Comparison of ENCODE assay signal across 9 mouse cellular contexts in the genomic region with DNA sequence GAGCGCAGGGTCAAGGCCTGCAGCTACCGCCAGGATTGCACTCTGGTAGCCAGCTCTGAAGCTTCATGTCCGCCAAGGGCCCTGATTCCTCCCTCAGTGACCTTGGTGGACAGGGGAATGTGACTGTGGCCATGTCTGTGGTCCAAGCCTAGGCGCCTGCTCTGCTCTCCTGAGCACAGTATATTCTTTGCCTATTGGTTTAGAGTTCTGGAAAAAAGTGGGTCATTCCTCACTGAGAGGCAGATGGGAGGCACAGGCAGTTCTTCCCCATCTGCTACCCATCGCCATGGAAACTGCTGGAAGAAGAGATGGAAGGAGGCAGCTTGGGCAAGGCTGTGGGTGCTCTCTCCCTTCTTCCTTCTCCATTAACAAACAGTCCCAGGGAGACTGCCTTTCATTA.
DNase-seq lines count a peak whose midpoint lies in the region; ATAC-seq lines count a peak whose summit lies in the region.
"Had no signal": no experiment of that assay in that cellular context is flagged by ENCODE, and none has a peak within 500 bp of the region (broad histone marks: within the 10 kb centered on the region; RNA-seq: fewer than 3 reads in every experiment).

No protein-coding gene starts in this region.

- peaks cover 79% of the 10 kb centered on the region for H3K36me3 ChIP-seq in midbrain, embryonic 12.5 days
- peaks cover 82% of the 10 kb centered on the region for H3K36me3 ChIP-seq in midbrain, embryonic 10.5 days
- H3K36me3 ChIP-seq in hindbrain, embryonic 12.5 days: peaks cover 75% of the 10 kb centered on the region

- no peaks in the 10 kb centered on the region for H3K27me3 ChIP-seq in midbrain, embryonic 12.5 days
- no peaks in the 10 kb centered on the region for H3K27me3 ChIP-seq in midbrain, embryonic 10.5 days (ENCODE audit: low read depth, poor library complexity, severe bottlenecking)
- no peaks in the 10 kb centered on the region for H3K27me3 ChIP-seq in hindbrain, embryonic 12.5 days

- no peak overlapping the region for H3K4me3 ChIP-seq in midbrain, embryonic 12.5 days
- no peak overlapping the region for H3K4me3 ChIP-seq in midbrain, embryonic 10.5 days
- no peak overlapping the region for H3K4me3 ChIP-seq in hindbrain, embryonic 12.5 days

- no peaks in the 10 kb centered on the region for H3K9me3 ChIP-seq in midbrain, embryonic 12.5 days
- H3K9me3 ChIP-seq in midbrain, embryonic 10.5 days (replicated peaks): no peaks in the 10 kb centered on the region
- no peaks in the 10 kb centered on the region for H3K9me3 ChIP-seq in hindbrain, embryonic 12.5 days (replicated peaks)

- DNase-seq in midbrain, embryonic 10.5 days (ENCODE audit: low spot score): no peak
- DNase-seq in left cerebral cortex, postnatal 14 days (ENCODE audit: low spot score in 2 of 2): peak; percentile 80 to 89
- peak; percentile 83 to 86 for DNase-seq in right cerebral cortex, postnatal 36 days (ENCODE audit: low spot score in 2 of 2)
- no peak for DNase-seq in heart, postnatal 14 days
- DNase-seq in urinary bladder, adult 2 months (ENCODE audit: low spot score): no peak

- intact Hi-C loops in left cerebral cortex, postnatal 14 days (cut with DNase I): loop anchor here (5.0 kb wide), 1 partner anchor 76 kb away; the partner anchor contains the start of gene Add2
- intact Hi-C loops in heart, postnatal 14 days (cut with DNase I): no loop called here

- no peak for ATAC-seq in midbrain, embryonic 12.5 days (ENCODE audit: low FRiP score, low read depth)
- ATAC-seq in hindbrain, embryonic 12.5 days (ENCODE audit: low FRiP score): peak; percentile 36
- no peak for ATAC-seq in megakaryocyte progenitor cell, adult 5-6 weeks (replicated peaks; ENCODE audit: poor library complexity)

- H3K4me2 ChIP-seq in midbrain, embryonic 12.5 days (replicated peaks): no peak overlapping the region
- no peak overlapping the region for H3K4me2 ChIP-seq in hindbrain, embryonic 12.5 days (replicated peaks)

- H3K4me1 ChIP-seq in midbrain, embryonic 12.5 days: peaks cover 18% of the 10 kb centered on the region
- peaks cover 18% of the 10 kb centered on the region for H3K4me1 ChIP-seq in midbrain, embryonic 10.5 days
- peaks cover 13% of the 10 kb centered on the region for H3K4me1 ChIP-seq in hindbrain, embryonic 12.5 days

- no peak overlapping the region for H3K9ac ChIP-seq in midbrain, embryonic 12.5 days (replicated peaks)
- H3K9ac ChIP-seq in hindbrain, embryonic 12.5 days: no peak overlapping the region

- 86% methylated on average over 5 of the region's 5 CpGs for WGBS in midbrain, embryonic 12.5 days
- WGBS in midbrain, embryonic 10.5 days: 88% methylated on average over 5 of the region's 5 CpGs
- WGBS in hindbrain, embryonic 12.5 days: 75% methylated on average over 5 of the region's 5 CpGs

- peak overlapping the region; percentile 39; the same call in 1 of the 2 replicates for H3K27ac ChIP-seq in midbrain, embryonic 12.5 days (replicated peaks)
- no peak overlapping the region; the same call in 1 of the 2 replicates for H3K27ac ChIP-seq in midbrain, embryonic 10.5 days (replicated peaks)
- 0 out of 2 replicates have a peak overlapping the region, but pooled peaks have one; percentile 69 for H3K27ac ChIP-seq in hindbrain, embryonic 12.5 days
- H3K27ac ChIP-seq: kidney, postnatal 0 days had no signal

Comparison
In these comparisons a context has a peak if more than half of its experiments do, and no peak if none do; other contexts are left out.
1. DNase-seq: peak in left cerebral cortex, postnatal 14 days (2 of 2) and right cerebral cortex, postnatal 36 days (2 of 2); none in midbrain, embryonic 10.5 days (single experiment), heart, postnatal 14 days (0 of 2) and urinary bladder, adult 2 months (single experiment).